Mouse (Mus musculus): ENCODE results near the gene Ccp110.
A peak's percentile ranks its signal among the peaks of the same experiment; 100 is the strongest.

The Ccp110 gene

DNA sequence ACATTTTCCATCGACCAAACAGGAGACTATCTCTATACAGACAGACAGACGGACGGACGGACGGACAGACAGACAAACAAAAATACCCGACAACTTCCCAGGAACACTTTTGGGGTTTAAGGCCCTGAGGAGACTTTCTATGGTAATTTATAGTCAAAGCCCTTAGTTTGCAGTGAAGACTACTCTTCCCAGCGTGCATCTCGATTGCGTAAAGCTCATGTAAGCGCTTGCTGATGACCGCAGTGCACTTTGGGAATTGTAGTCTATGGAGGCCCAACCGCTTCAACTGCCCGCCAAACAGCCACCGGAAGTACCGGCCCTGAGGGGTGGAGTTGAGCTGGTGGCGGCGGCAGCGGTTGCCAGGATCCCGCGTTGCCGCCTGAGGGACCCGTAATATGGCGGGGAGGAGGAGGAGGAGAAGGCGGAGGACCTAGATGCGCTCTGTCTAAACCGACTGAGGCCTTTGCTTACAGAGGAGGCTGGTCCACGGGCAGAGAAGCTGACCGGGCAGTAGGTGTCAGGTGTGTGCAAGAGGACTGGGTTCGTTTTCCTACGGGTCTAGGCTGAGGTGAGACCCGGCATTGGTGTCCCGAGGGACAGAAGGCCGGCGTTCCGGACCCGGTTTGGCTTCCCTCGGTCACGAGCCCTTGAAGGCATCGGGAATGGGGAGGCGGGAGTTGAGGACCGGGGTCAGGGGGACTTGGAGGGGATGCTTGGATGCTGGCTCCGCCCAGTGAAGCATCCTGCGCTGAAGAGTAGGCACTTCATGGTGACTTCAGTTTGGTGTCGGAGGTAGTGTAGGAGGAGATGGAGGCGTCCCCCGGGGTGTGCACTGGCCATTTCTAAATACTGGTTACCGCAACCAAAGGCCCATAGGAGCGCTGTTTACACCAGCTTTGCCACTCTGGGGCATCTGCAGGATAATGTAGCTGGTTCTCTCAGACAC, at the start of gene Ccp110:
Gene Ccp110, plus strand, starts transcription at position 325 of the 946 bp plus-strand sequence.
- peak; percentile 90 to 93 for DNase-seq

DNA sequence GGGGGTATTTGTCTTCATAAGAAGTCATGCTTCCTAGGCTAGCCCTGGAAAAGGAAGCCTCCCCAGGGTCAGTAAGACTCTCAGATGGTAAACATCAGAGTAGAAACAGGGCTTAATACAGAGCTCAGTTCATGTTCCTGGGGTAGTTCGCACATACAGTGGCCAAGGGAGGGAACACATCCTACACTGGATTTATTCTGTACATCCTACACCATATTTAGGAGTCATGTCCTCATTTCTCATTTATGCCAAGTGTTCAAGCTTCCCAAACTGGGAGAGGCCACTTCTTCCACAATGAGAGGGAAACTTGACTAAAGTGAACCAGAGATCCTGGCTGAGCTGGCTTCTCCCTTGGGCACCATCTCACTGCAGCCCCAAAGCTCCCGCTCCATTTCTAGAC, 44.6 kb upstream of the Ccp110 start:
- no peak for DNase-seq

DNA sequence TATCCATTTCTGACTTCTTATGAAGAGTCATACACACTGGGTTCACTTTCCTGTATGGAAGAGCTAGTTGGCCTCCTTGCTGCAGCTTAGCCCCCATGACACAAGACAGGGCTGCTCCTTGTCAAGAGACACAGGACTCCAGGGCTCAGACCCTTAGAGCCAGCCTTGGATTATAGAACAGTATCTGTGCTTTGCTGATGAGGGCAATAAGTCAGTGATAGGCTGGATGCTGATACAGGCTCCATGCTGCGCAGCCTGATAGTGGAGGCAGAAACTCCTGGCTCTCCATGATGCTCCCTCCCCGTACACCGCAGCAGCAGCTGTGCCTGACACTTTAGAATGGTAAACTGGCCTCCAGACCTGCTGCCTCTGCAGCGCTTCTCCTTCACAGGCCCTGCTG, 42.2 kb upstream of the Ccp110 start:
- DNase-seq: no peak

DNA sequence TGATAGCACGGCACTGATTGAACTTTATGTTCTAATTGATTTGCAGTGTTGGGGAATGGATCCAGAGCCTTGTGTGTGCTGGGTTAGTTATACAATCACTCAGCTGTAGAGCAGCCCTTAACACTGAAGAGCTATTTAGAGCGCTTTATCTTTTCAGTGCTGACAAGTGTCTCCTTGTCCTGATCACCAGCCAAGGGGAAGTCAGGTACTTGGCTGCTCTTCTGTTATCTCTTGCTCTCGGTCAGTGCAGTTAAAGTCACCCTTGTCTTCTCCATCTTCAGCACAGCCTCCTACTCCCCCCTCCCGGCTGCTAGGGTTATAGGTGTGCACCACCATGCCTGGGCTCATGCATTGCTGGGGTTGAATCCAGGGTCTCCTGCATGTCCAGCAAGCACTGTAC, 35.5 kb upstream of the Ccp110 start:
- DNase-seq: no peak

DNA sequence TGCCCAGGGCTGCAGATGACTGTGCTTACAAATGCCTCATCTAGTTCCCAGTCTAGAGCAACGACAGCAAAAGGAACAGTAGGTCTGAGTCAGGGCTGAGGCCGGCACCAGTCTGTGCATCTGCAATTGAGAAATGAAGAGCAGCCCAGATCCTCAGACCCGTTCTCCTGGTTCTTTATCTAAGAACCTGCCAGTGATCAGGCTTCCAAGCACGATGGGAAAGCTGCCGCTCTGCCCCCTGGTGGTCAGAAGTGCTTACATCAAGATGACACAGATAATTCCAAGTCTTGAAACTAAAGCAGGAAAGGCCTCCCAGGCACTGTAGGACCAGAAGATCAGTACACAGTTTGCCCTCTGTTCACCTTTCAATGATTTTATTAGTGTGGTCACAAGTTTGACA, 24.2 kb upstream of the Ccp110 start:
- DNase-seq: peak; percentile 89 to 92

DNA sequence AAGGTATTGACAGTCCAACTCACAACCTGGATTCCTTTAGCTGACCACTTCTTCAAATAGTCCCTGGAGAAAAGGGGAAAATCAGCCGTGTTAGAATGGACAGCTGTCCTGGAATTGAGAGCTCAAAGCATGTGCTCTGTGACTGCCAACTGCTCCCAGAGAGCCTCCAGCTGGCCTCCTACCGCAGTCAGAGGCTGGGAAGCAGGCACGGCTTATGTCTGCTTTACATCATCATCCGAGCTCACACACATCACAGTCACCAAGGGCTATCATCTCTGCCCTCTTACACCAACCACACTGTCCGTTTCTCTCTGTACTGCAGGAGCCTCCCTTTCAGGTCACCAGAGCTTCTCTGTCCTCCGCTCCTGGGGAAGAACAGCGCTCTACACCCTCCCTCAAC, 23.3 kb upstream of the Ccp110 start:
- peak; percentile 57 to 65 for DNase-seq

DNA sequence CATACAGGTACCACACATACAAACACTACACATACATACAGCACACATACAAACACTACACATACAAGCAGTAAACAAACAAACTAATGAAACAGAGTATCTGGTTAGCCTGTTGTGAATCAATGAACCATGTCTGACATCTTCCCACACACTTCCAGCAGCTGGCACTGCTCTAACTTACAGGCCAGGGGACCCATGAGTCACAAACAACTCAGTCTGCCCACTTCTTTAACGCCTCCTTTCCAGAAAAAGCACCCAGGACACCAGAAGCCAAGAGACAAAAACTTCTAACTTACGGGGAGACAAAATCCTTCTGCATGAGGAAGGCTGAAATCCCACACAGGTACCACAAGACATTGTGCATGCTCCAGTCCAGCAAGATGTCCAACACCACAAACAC, 21.1 kb upstream of the Ccp110 start:
- DNase-seq: no peak

DNA sequence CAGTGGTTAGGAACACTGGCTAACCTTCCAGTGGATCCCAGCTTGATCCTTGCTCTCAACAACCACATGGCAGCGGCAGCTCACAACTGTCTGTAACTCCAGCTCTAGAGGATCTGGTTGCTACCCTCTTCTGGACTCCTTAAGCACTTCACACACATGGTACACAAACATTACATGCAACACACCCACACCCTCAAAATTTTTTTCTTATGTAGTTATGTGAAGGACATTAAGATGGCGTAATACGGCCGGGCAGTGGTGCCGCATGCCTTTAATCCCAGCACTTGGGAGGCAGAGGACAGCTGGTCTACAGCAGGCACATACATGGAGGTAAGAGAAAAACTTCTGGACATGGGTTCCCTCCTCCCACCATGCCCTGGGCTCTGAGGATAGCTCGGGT, 16.2 kb upstream of the Ccp110 start:
- DNase-seq: no peak

DNA sequence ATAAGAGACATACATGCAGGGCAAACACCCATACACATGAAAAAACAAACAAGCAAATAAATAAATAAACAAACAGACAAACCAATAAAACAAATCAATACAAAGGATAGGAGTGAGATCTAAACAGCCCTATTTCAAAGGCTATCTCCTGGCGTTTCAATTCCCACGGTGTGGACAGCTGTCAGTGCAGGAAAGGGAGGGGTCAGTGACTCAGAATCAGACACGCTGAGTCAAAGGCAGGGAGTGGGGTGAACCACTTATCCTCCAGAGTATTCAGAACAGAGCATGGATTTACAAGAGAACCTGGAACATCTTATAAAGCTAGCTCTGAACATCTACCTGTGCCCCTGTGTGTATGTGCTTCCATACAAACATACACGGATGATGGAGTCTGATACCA, 15.2 kb upstream of the Ccp110 start:
- no peak for DNase-seq

DNA sequence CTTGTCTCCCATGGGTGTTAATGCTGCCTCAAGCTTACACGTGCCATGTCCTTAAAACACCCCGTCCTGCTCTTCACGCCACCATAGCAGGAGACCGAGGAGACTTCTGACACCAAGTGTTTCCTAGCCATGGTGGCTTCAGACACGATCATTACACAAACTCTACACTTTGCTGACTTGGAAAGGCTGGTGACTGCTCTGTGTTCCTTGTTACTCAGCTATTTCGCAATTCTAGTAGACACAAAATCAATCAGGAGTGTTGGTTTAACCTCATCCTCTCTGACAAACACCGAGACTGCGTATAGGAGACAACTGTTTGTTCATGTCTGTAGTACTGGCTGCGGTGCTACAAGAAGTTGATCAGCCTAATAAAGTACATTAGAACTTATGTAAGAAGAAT, 13.5 kb upstream of the Ccp110 start:
- no peak for DNase-seq

DNA sequence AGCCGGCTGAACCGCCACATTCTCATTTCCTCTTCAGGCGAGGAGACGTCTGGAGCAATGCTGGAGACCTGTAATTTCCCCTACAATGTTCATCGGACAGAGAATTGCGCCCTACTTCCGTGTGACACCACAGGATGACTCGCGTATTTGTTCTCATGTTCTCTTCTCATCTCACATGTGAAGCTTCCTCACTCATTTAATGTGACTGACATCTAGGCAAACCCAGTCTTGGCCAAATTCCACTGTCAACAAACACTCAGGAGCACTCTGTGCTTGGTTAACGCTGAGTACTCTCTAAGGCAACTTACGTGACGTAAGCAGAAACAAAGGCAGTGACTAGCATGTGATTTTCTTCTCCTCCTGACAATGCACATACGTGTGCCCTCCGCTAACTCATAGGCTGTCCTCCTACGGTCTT, 9.2 kb upstream of the Ccp110 start:
- DNase-seq: no peak

DNA sequence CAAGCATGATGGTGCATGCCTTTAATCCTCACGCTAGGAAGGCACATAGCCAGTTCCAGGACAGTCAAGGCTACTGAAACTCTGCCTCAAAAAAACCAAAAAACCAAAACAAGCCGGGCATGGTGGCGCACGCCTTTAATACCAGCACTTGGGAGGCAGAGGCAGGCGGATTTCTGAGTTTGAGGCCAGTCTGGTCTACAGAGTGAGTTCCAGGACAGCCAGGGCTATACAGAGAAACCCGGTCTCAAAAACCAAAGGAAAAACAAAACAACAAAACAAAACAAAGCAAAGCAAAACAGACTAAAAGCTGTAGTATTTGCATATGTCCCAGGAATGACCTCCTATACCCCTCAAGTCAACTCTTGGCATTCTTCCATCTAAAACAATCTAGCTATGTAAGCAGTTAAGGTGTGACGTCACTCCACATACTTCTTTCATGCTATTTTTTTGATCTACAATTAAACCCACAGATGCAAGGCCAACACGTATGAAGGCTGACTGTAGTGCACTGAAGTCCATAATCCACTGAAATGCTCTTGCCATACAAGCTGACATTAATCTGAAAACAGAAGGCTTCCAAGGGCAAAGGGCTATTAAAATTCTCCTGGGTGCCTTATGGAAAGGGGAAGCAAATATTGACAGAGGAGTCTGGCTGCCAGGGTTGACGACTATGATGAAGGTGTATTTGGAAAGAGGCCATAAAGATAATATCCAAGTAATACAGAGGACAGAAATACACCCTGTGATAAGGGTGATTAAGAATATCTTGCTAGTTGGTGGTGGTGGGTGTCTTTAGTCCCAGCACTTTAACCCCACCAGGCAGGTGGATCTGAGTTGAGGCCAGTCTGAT, 8.1 kb upstream of the Ccp110 start:
- DNase-seq: no peak

DNA sequence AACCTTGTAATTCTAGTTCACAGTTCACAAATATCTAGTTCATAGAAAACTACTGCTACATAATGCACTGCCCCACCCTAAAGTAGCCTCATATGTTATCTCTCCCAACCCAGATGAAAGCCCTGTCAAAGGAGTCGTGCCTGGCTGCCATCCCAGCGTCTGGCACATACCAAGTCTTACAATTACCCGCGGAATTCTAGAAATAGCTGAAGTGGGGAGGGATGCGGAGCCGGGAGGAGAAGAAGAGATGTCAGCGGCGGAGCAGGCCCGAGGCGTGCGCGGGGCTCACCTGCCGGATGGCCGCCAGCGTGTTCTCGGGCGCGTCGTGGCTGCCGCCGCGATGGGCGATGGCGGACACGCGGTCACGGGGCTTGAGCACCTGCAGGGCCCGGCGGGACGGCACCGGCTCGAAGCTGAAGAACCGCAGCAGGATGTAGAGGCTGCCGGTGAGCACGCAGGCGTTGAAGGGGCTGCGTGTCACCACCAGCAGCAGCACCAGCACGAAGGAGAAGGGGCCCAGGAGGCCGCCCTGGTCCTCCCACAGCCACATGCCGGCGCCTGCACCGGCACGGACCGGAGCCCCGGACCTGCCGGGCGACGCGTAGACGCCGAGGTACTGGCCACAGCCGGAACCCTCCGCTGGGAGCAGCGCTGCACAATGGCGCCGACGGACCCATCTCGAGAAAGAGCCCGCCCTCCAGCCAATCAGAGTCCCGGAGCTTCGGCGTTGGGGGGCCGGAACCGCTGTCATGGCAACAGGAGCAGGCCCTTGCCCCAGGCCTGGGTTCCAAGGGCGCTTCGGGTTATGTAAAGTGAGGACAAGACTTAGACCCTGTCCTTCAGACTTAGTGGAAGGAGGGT, 7.0 kb upstream of the Ccp110 start, which contains the start of gene Gde1:
Gene Gde1, minus strand, starts transcription at position 678 of the 861 bp plus-strand sequence.
- DNase-seq: peak; percentile 93 to 95

DNA sequence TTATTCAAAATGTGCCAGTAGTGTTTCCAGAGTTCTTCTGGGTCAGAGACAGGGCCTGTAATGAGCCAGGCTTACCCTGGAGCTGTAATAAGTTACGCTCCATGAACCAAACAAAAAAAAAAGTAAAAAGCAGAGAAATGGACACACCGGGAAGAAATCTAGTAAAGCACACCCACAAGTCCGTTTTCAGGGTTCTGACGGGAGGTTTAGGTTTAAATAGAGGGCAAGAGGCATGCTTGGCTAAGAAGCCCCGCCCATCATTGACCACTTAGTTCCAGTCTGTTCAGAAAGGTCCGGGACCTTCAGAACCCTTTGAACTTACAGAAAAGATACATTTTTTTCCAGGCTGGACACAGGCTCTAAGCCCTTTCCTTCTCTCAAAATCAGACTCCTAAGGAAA, 6.3 kb upstream of the Ccp110 start:
- DNase-seq: no peak

DNA sequence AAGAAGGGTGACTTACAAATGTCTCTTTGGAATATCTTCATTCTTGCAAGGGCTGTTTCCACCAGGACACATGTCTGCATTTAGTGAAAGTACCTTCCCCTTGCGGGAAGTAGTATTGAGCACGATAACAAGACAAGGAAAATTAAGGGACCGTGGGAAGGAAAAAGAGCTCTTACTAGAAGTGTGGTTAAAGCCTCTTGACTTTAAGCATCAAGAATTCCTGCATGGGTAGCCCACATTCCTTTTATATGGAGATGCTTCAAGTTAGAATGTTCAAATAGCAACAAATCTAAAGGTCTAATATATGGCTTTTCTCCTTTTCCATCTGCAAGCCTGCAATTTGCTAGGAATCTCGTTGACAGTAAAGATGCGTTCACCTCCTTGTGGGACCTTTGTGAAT, 5.9 kb upstream of the Ccp110 start:
- no peak for DNase-seq

DNA sequence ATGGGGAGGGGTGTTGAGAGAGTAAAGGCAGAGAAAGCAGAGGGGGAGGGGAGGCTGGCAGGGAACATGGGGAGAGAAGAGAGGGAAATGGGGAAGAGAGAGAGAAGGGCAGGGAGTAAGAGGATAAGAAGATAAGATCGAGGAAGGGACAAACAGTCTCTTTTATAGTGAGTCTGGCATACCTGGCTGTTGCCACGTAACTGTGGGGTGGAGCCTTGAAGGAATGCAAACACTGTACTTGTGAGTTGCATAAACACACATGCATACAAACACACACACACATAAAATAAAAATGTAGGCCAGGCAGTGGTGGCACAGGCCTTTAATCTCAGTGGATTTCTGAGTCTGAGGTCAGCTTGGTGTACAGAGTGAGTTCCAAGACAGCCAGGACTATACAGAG, 5.1 kb upstream of the Ccp110 start:
- DNase-seq: no peak

DNA sequence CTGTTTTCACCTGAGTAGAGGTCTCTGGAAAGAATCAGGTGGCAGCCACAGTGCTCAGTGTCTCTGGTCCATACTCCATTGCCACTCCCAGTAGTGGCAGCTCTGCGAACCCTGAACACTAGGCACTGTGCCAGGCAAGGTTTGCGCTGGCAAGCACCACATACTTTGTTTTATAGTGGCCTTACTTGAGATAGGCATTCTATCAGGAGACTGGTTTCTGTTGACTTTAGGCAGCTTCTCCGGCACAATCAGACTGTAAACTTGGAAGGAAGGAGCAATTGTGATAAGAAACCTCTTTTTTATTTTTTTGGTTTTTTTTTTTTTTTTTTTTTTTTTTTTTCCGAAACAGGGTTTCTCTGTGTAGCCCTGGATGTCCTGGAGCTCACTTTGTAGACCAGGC, 4.3 kb upstream of the Ccp110 start:
- peak in 1 of 2 experiments; percentile 32 for DNase-seq

DNA sequence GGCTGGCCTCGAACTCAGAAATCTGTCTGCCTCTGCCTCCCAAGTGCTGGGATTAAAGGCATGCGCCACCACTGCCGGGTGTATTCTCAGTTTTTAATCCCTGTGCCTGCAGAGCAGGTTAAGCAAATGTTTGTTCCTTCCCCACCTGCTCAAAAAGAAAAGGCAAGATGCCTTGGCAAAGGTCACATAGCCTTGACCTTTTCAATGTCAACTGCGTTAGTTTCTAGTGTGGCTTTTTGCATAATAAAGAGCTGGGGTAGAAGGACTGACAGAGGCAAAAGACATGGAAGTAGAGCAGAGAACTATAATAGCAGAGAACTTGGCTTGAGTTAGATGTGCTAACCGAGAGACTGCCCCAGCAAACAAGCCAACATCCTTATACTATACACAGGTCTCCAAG, 1.6 kb upstream of the Ccp110 start:
- DNase-seq: no peak

DNA sequence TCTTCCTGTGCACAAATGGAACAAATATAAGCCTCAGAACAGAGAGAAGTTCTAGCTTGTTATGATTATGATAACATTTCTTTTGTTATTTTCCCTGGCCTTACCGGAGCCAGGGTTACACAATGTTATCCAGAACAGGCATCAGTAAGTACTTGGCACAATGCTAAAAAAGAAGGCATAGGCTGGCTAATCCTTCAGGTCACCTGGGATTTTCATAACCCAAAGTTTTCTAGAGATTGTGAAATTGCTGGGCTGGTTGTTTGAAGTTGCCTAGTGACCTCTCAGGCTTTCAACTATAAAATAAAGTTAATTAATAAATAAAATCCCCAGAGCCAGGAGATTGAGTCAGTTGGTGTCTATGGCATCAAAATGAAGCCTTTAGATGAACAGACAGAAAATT, 2.5 kb downstream of the Ccp110 start:
- no peak for DNase-seq

DNA sequence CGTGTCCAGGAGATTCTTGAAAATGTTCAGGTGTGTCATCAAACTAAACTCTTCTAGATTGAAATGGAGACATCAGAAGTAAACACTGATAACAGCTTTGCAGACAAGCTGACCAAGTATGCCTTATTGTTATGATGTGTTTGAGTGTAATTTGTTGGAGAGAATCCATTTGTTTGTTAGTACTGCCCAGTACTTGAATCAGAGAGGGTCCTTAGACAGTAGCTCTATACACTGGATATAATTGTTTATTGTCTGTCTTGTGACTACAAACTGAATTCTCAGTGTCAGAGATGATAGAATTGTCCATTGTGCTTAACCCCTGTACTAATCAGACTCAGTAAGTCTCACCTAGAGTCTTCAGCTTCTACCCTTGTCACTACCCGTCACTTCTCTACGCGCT, 5.7 kb downstream of the Ccp110 start:
- no peak for DNase-seq

DNA sequence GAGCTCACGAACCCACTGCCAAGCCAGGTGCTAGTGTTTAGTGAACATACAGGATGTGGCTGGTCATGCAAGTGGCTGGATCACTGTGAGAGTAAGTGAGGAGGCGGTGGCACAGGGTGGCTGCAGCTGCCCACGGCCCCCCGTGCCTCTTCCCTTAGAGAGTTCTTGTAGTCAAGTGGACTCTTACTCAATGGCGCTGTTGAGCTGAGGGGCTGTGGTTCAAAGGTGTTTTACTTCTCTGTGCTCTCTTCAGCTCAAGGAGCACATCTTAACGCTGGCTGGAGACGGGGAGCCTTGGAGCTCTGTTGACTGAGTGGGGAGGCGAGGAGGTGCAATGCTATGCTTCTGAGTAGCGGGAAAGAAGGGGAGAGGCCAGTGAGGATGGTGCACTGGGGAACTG, 11.6 kb downstream of the Ccp110 start:
- DNase-seq: no peak

DNA sequence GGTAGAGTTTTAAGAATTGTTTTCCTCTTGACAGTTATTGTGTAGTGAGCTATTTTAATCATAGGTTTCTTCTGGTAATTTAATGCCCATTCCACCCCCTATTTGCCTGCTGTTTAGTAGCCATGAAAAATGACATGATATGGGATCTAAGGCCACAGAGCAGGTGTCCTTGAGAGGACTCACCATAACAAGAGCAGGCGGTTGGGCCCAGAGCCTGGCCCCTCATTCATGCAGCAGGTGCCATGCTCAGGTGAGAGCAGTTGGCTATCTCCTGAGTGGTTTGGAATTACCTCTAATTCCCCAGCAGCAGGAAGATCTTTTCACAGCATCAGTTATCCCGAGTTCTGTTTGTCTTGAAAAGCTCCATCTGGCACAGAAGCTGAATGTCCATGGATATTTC, 13.1 kb downstream of the Ccp110 start:
- DNase-seq: no peak

All from cerebellum, postnatal 25 days (tissue).